Mouse (Mus musculus) liver, adult 2 months (tissue): ENCODE results near the gene Smg6. TPM values are rescaled to one million over a fixed set of nuclear protein-coding genes. Genes with fewer than 3 reads are reported as not detected.

Experiments used
- DNase-seq: peaks from one replicate; pipeline ENCODE4 v3.0.0-alpha.2; 2011; ENCODE audit warnings: low read depth, low spot score; ENCODE audit errors: extremely low read depth
- H3K27ac ChIP-seq: fragments of 200-500 bp; replicated peaks from 2 replicates; pipeline ENCODE4 v1.5.1; 2012; ENCODE audit warnings: low read depth, mild to moderate bottlenecking, control low read depth, inconsistent platforms, low read length; ENCODE audit not compliant: insufficient read depth
- H3K27me3 ChIP-seq: fragments of 200-500 bp; 2 replicates; pipeline ENCODE4 v1.6.1; 2012; ENCODE audit warnings: mild to moderate bottlenecking, moderate library complexity, low read length, inconsistent platforms; ENCODE audit not compliant: control insufficient read depth, insufficient read depth
- H3K36me3 ChIP-seq: fragments of 200-500 bp; 2 replicates; pipeline ENCODE4 v1.6.1; 2012; ENCODE audit warnings: low read length, inconsistent platforms; ENCODE audit not compliant: control insufficient read depth, insufficient read depth
- H3K4me1 ChIP-seq: fragments of 200-500 bp; 2 replicates; pipeline ENCODE4 v1.6.1; 2011; ENCODE audit warnings: low read length; ENCODE audit not compliant: control insufficient read depth, insufficient read depth
- H3K4me3 ChIP-seq: fragments of 200-500 bp; 2 replicates; pipeline ENCODE4 v1.5.1; 2011; ENCODE audit warnings: low read depth, mild to moderate bottlenecking, control low read depth, low read length, moderate library complexity; ENCODE audit not compliant: insufficient read depth
- H3K79me2 ChIP-seq: fragments of 200-500 bp; 2 replicates; pipeline ENCODE4 v1.6.1; 2012; ENCODE audit warnings: inconsistent platforms, mild to moderate bottlenecking, low read length, moderate library complexity; ENCODE audit not compliant: control insufficient read depth, insufficient read depth
- H3K9ac ChIP-seq: fragments of 200-500 bp; 2 replicates; pipeline ENCODE4 v1.6.1; 2012; ENCODE audit warnings: low read depth, mild to moderate bottlenecking, control low read depth, inconsistent platforms, low read length
- CTCF ChIP-seq: fragments of 200-500 bp; IDR thresholded peaks from 2 replicates; pipeline ENCODE4 v1.5.1; 2011; ENCODE audit warnings: low read depth, low read length, control low read depth
- POLR2A ChIP-seq: fragments of 200-500 bp; IDR thresholded peaks from 2 replicates; pipeline ENCODE4 v1.6.1; 2011; ENCODE audit warnings: low read length, control low read depth; ENCODE audit not compliant: insufficient read depth; ENCODE audit errors: extremely low read depth
- WGBS: fragments of 180-500 bp; shearing (Covaris S2); methylation state at CpG from one replicate; pipeline ENCODE4 v1.1.7; 2018; 5-methylcytosine and 5-hydroxymethylcytosine counted together
- polyA plus RNA-seq: library from polyadenylated mRNA; depleted of rRNA; stranded (reverse); fragments of >200 nt; gene quantifications from 2 replicates; pipeline ENCODE4 v1.2.3, GENCODE M21; 2012
- total RNA-seq: library from RNA; depleted of rRNA; stranded (reverse); fragments of >200 nt; gene quantifications from 2 replicates; pipeline ENCODE4 v1.2.3, GENCODE M21; 2014

The Smg6 gene
- total and polyA plus RNA-seq, 2 experiments = 12.8 to 16.6 TPM

- H3K4me3 ChIP-seq = peak overlapping the region; percentile 26; the same call in 1 of the 2 replicates
- peaks cover 7% of the 10 kb centered on the region; the same call in 1 of the 2 replicates for H3K79me2 ChIP-seq
- no peaks in the 10 kb centered on the region for H3K27me3 ChIP-seq
- H3K27ac ChIP-seq = peak overlapping the region; percentile 42; the same call in 1 of the 2 replicates
- H3K36me3 ChIP-seq = no peaks in the 10 kb centered on the region; the same call in 1 of the 2 replicates
- peaks cover 12% of the 10 kb centered on the region; the same call in 1 of the 2 replicates for H3K4me1 ChIP-seq
- DNase-seq = peak; percentile 22
- TF ChIP-seq POLR2A (no peak), CTCF (no peak)
- WGBS = 76% methylated on average over 12 of the region's 12 CpGs
- no peak overlapping the region for H3K9ac ChIP-seq
These were observed 87.5 kb downstream of the Smg6 start for GRCm38 (mm10) chr11:75012997-75013694.

- H3K27ac ChIP-seq = peak overlapping the region; percentile 39
- H3K4me3 ChIP-seq = no peak overlapping the region
- H3K36me3 ChIP-seq = no peaks in the 10 kb centered on the region; the same call in 1 of the 2 replicates
- peaks cover 12% of the 10 kb centered on the region; the same call in 1 of the 2 replicates for H3K4me1 ChIP-seq
- DNase-seq = no peak
- no peak overlapping the region for H3K9ac ChIP-seq
- H3K27me3 ChIP-seq = no peaks in the 10 kb centered on the region
- no peak for TF ChIP-seq CTCF
- no peak for TF ChIP-seq POLR2A
- WGBS = 92% methylated on average over 12 of the region's 12 CpGs
- peaks cover 7% of the 10 kb centered on the region; the same call in 1 of the 2 replicates for H3K79me2 ChIP-seq
These were observed 88.4 kb downstream of the Smg6 start for GRCm38 (mm10) chr11:75013764-75014695.

GRCm38 (mm10) chr11:75014816-75015215 lies 89.2 kb downstream of the Smg6 start:
- DNase-seq = no peak
- 96% methylated on average over 4 of the region's 4 CpGs for WGBS
- no peaks in the 10 kb centered on the region; the same call in 1 of the 2 replicates for H3K36me3 ChIP-seq
- H3K9ac ChIP-seq = no peak overlapping the region
- peaks cover 7% of the 10 kb centered on the region; the same call in 1 of the 2 replicates for H3K79me2 ChIP-seq
- H3K27ac ChIP-seq = peak overlapping the region; percentile 22
- no peak overlapping the region for H3K4me3 ChIP-seq
- H3K4me1 ChIP-seq = peaks cover 12% of the 10 kb centered on the region; the same call in 1 of the 2 replicates
- no peak for TF ChIP-seq POLR2A
- no peak for TF ChIP-seq CTCF
- H3K27me3 ChIP-seq = no peaks in the 10 kb centered on the region

GRCm38 (mm10) chr11:75015453-75015871 lies 89.8 kb downstream of the Smg6 start:
- no peaks in the 10 kb centered on the region; the same call in 1 of the 2 replicates for H3K36me3 ChIP-seq
- H3K4me3 ChIP-seq = no peak overlapping the region
- H3K27me3 ChIP-seq = no peaks in the 10 kb centered on the region
- WGBS = 80% methylated on average over 7 of the region's 7 CpGs
- TF ChIP-seq CTCF = no peak
- TF ChIP-seq POLR2A = no peak
- peaks cover 7% of the 10 kb centered on the region; the same call in 1 of the 2 replicates for H3K79me2 ChIP-seq
- peaks cover 12% of the 10 kb centered on the region; the same call in 1 of the 2 replicates for H3K4me1 ChIP-seq
- no peak overlapping the region for H3K9ac ChIP-seq
- DNase-seq = no peak
- peak overlapping the region; percentile 44 for H3K27ac ChIP-seq

- no peak for DNase-seq
- Histone ChIP-seq H3K79me2 (peaks cover 7% of the 10 kb centered on the region; the same call in 1 of the 2 replicates), H3K27me3 (no peaks in the 10 kb centered on the region), H3K9ac (no peak overlapping the region), H3K4me3 (no peak overlapping the region), H3K4me1 (peaks cover 12% of the 10 kb centered on the region; the same call in 1 of the 2 replicates), H3K27ac (no peak overlapping the region), H3K36me3 (no peaks in the 10 kb centered on the region; the same call in 1 of the 2 replicates)
- TF ChIP-seq CTCF (no peak), POLR2A (no peak)
- WGBS = 81% methylated on average over 5 of the region's 5 CpGs
These were observed 90.8 kb downstream of the Smg6 start for GRCm38 (mm10) chr11:75016309-75016860.
